Mouse (Mus musculus) testis, postnatal 14 days (tissue): ENCODE results near the gene Glis1.

ENCODE experiments used
- DNase-seq: peaks from one replicate; pipeline ENCODE4 v3.0.0; 2021; ENCODE audit warnings: low spot score

Glis1 gene

DNA sequence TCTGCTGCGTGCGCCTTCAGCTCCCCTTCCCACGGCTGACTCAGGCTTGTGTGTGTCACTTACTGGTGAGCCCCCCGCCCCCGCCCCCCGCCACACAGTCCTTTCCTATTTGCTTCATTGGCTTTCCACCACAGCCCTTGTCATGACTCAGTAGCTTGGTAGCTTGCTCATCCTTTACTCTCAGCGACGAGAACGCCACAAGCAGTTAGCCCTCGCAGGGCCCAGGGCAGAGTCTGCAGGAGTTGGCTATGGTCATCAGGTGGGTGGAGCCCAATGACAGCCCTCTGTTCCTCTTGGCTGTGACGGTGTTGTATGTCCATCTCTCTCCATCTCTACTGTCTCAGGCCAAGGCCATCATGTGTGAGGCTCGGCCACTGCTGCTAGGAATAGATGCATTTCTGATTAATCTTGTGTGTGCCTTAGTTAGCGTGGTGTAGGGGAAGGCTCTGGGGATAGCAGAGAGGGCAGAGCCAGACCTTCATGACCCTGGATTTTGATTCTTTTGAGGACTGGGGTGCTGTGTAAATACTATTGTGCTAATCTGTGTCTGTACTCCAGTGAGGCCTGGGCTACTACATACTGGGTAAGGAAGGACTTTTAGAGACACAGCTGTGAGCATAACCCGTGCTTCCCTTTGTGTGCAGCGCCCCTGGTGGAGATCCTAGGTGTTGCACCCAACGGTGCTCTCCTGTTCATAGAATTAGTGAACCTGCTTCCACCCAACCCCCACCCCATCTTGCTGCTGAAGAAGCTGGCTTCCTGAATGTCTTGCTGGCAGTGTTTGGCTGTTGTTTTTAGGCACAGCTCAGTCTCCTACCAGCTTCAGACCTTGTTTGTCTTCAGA, 19.0 kb downstream of the Glis1 start:
- DNase-seq: peak; percentile 77

DNA sequence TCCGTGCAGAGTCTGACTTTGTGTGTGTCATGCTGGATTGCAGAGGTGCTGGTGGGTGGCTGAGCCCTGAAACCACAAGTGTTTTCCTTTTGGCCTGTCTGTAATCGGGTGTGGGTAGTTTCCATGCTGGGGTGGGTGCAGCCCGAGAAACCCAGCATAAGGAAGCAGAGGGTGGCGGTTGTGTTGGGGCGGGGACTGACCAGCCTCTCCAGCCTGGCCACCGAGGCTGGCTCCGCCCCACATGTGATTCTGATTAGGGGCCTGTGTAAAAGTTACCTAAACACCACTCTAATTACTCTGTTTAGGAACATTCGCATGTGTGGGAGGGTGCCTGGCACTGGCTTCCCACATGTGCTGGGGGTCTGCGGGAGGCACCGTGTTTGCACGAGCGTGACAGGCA, 23.2 kb downstream of the Glis1 start:
- no peak for DNase-seq

DNA sequence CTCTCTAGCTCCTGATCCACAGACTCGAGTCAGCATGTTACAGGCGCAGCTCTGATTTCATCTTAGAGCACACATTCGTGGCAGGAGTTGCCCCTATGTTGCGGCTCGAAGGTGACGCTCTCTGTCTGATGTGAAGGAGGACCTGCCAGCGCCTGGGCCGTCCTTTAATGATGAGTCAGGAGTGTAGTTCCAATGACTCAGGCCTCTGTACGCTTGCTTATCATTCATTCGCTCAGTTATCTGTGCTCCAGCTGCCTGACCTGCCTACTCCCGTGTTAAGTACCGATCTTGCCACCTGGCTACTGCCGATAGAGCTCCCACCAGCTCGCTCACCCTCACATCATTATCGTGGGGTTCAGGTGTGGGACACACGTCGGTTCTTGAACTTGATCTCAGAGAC, 24.5 kb downstream of the Glis1 start:
- no peak for DNase-seq

DNA sequence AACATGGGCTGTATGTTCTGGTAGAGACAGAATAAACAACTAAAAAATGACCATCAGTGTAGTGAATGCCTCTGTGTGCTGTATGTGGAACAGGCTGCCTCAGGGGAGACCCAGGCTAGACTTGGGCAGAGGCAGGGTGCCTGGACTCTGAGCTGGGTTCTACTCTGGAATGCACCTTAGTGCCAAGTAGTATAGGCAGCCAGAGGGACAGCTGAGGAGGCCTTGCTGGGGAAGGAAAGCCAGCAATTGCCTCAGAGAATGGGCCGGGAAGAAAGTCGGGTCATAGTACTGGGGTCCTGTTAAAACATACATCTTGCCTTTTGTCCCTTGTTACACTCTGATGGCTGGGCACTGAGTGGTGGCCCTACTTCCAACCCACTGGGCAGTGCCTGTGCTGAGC, 25.1 kb downstream of the Glis1 start:
- DNase-seq: no peak

DNA sequence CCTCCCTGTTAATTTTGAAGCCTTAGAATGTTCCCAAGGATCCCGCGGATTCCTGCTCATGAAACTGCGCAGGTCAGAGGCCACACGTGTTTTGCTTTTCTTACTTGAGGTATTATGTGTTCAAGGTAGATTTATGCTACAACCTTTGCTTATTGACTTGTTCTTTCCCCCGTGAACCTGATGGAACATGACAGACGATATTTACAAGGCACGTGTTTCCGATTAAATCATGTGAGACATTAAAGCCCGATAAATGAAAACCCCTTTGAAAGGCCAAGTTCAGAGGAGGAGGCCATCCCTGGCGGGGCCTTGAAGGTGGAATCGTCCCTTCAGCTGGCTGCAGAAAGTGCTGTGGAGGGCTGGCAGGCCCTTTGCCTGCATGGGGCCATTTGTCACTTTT, 26.1 kb downstream of the Glis1 start:
- no peak for DNase-seq

DNA sequence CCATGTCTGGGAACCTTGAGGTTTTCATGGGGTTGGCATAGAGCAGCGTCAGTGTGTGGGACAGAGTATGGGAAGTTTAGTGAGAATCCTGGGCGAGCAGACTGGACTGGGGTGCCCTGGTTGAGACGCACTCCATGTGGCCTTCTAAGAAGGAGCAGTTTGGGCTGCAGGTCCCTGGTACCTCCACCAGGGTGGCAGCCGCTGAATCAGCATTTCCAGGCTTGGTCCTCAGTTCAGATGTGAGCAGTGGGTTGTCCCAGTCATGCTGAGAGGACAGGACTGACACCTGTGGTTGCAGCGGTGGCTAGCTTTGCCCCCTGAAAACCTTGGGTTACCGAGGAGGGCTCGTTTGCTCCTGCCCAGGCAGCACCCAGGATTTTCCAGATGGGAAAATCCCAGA, 33.4 kb downstream of the Glis1 start:
- DNase-seq: no peak

DNA sequence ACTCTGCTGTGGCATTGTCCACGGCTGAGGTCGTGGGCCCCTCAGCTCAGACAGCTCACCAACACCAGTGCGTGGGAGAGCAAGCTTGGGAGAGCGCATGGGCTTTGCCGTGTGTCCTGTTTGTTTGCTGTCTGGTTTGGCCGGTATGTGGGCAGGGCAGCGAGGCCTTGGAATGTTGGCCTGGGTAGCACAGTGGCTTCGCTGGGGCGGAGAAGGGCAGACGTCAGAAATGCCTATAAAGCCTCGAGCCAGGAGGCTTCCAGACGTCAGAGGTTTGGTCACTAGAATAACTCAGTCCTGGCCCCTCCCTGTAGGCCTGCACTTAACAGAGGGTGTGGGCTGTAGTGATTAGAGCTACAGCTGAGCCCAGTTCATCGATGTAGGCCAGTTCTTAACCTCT, 33.9 kb downstream of the Glis1 start:
- DNase-seq: no peak

DNA sequence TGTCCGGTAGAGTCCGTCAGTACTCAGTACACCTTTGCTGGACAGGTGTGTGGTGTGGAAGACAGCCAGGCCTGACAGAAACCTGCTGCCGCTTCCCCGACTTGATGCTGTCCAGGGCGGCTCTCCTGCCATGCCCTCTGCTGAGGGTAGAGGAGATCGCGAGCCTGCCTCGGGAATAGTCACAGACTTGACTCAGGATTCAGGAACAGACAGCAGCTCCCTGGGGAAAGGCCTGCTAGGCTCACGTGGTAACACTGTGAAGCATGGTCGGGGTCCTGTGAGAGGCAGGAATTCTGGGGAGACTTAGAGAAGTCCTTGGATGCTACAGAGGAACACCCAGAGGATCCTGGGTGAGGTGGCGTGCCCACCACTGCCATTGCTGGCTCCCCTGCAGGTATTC, 34.4 kb downstream of the Glis1 start:
- no peak for DNase-seq

DNA sequence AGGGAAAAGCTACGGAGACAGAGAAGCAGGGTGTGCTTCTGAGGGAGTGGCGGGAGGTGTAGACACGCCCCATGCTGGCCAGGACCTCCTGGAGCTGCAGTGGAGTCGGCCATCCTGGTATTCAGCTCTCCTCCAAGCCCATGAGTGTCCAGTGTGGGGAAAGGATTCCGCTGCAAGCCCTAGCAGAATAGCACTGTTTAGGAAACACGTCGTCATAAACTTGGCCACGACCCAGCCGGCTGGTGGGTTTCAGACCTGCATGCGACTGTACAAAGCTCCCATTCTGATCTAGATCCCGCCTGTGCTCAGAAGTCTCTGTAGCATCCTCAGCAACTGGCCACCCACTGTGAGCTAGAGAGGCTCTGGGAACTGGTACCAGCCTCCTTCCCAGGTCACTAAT, 41.9 kb downstream of the Glis1 start:
- DNase-seq: no peak

DNA sequence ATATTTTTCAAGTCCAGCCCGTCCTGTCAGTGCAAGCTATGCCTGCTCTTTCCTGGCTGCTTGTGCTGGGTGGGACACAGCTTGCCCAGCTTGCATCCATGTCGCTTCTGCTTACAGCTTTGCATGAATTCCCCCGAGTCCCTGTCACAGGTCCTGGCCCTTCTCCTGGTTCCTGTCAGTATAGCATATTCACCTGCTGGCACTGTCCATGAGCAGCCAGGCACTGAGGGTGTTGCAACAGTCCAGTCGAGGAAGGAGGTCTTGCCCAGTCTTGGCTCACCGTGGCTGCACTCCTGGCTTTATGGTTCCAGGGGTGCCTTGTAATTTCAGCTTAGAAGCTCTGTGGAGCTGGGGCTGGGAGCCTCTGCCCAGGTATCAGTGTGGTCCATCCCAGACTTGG, 44.6 kb downstream of the Glis1 start:
- DNase-seq: no peak

DNA sequence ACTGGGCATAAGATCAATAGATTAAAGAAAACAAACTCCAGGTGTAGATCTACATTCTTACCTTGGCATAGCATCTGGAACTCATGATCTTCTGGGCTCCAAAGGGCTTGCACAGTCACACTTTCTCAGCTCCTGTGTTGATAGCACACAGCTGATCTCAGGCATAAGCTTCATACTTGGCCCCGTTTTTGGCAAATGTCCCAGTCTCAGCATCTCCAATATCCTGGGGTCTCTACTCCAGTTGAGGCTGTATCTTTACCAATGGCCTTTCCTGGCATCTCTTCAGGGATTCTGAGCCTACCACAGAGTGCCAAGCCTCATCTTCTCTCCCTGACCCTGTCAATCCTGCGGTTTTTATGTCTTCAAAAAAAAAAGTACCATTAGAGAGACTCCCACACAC, 48.1 kb downstream of the Glis1 start:
- DNase-seq: no peak

DNA sequence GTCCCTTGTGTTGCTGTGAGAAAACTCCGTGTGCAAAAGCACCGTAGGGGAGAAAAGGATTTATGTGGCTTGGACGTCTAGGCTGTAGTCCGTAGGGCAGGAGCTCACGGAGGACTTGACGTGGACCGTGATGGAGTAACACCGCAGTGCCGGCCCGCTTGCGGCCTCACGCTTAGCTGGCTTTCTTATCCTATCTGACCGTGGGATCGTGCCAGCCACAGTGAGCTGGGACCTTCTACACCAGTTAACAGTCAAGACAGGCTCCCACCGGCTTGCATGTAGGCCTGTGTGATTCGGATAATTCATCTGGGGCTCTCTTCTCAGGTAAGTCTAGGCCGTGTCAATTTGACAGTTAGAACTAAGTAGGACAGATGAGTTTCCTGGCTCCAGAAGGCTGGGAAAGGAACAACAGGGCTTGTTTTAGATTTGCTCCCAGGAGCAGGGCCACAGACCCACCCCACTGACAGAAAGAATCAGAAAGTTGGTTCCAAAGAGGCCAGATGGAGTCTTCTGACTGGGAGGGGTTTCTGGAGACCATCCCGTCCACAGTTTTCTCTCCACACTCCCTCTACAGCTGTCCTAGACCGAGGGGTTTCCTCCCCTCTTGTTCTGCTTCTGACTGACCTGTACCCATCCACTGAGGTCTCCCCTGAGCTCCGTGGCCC, 49.3 kb downstream of the Glis1 start:
- DNase-seq: no peak

DNA sequence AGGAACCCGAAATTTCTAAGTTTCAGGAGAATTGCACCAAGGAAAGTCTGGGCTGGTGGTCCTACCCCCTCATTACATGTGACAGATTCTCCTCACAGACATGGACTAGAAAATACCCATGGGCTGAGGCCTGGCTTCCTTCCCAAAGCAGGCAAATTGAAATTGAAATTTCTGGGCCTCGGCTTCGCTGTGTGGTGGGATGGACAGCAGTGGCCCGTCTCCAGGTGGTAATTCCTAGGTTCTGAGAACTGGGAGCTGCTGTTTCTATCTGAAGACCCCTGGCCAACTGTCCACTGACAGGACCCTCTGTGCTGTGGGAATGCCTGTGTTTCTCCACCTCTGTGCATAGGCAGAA, 49.8 kb downstream of the Glis1 start:
- DNase-seq: no peak

DNA sequence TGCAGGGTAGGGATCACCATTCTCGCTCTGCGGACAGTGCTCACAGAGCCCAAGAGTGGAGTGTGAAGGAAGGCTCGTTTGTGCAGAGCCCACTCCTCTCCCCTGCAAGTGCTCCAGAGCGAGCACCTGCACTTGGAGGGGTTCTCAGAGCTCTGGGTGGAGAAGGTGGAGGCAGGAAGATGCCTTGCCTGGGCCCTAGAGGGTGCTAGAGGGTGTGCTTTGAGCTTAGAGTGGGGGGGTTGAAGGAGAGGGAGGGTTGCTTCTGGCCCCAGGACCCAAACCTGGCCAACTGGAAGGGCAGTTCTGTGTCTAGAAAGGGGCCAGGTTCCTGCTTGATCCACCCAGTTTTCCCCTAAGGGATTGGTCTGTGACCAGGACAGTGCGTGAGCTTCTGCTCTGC, 51.5 kb downstream of the Glis1 start:
- DNase-seq: no peak

DNA sequence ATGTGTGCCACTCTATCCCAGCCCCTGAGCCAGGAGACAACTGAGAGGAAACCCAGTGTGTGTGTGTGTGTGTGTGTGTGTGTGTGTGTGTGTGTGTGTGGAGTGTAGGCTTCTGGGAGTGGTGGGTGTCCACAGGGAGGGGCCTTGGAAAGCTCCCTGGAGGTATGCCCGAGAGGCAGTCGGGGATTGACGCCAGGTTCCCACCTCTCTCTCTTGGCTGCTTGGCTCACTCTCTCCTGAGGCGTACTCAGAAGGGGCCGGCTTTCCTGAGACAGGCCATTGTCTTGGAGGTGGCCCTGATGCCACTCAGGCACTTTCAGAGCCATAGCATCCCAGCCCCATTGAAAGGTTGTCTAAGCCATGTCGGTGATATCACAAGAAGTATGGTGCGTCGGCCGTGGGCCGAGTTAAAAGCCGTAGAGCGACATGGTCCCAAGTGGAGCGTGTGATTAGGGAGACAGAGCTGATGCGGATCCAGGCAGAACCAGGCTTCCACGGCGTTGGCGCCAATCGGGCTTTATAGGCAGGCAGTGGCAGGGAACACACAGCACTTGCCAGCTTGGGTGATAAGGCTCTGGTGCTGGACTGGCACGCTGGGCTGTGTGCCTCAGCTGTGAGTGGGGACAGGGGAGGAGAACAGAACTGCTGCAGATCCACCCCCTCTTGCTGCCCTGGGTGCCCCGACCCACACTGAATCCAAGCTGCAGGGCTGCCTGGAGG, 54.9 kb downstream of the Glis1 start:
- DNase-seq: no peak

DNA sequence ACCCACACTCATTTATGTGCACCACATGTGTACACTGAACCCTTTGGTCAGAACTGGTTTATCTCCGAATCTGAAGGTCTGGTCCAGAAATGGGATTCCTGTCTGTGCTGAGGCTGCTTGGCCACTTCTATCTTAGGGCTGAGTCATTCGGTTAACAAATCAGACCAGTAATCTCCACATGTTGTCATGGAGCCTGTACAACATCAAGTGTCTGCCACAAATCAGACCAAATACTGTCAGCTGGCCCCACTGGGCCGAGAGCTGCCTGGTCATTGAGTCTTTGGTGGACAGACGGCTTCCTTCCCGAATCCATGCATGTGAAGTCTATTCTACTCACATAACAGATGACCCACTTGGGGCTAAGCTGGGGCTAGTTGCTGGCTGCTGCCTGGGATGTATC, 58.6 kb downstream of the Glis1 start:
- DNase-seq: no peak

DNA sequence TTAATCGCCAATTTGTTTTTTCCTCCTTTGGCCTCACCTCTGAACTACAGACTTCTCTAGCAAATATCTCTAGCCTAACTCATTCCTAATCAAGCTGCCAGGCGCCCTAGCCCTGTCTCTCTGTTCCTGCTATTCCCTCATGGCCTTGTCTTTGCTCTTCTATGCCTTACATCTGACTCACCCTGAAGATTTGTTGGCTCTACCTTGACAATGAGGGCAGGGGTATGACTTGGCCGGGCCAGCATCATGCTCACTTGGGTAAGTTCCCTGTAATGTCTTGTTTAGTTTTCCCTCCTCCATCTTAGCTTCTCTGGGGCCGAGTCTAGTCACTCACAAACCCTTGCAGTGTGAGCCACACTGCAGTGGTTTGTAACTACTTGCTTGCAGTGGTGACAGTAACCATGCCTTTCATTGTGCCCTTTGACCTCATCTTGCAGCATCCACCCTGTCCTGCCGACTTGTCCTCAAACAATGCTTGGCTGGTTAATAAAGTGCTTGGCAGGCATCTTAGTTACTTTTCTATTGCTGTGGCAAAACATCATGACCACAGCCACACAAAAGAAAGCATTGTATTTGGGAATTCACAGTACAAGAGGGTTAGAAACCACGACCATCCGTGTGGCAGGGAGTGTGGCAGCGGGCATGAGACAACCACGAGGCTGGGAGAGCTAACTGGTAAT, 61.5 kb downstream of the Glis1 start:
- no peak for DNase-seq

DNA sequence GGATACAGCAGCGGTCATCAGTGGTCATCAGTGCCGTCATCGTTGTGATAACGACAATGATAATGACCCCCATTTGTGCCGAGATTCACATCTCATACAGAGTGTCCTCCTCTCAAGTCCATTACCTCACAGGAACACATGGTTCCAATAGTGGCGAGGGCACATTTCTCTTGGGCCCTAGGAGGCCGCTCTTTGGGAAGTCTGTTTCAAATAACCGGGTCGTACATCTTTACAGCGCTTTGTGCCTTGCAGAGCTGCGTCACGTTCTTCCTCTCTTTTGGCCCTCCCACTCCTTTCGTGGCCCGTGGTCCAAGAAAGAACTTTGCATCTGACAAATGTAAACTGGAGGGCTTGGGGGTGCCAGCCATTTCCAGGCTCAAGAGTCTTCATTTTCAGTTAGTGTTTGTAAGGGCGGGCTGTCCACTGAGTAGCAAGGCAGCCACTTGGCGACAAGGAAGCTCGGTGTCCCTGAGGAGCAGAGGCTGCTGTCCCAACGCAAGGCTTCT, 63.1 kb downstream of the Glis1 start:
- DNase-seq: no peak

DNA sequence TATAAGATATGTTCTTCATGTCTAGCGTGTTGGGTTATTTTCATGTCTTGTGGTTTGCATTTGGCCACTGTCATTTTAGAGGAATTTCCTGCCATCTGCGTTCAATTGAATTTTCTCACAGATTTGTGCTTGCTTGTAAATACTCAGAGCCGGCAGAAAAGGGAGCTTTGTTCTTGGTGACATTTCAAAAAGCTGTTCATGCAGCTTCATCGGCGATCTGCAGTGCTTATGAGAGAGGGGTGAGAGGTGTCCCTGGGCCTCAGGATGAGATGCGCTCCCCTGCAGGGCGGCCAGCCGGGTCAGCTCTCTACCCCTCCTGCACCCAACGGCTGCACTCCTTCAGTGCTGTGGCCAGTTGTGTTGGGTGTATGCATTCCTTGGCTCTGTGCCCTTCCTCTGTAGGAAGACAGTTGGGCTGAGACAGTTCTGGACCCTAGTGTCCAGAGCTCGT, 68.2 kb downstream of the Glis1 start:
- no peak for DNase-seq

DNA sequence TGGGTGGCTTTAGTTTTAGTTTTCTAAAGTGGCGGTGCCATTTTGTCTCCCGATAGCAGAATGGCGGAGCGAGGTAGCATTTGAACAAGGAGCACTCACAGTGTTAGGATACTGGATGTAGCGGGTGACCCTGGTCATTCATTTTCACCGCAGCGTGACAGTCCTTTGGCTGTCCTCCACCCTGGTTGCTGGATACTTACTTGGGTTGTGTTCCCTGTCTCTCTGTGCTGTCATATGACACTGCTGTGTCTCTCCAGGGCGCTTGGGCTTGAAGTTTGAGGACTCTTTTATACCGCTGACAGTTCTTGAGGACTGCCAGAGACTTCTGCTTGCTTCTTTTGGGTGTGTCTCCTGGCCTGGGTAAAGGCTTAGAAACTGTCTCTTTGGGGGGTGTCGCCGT, 80.6 kb downstream of the Glis1 start:
- DNase-seq: no peak

DNA sequence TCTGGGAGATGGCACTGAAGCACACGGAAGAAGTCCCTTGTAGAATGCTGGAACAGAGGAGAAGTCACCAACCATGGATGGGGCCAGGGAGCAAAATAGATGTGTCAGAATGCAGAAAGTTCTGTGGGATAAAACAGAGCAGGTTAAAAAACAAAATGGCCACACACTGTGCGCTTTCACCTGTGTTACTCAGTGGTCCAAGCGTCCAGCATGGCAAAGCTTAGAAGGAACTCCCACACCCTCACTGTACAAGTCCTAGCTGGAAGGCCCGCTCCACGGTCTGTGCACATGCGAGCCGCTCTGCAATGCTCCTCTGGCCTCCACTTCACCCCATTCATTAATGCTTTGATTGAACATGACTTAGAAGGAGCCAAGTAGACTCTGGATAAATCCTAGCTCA, 81.2 kb downstream of the Glis1 start:
- DNase-seq: no peak

DNA sequence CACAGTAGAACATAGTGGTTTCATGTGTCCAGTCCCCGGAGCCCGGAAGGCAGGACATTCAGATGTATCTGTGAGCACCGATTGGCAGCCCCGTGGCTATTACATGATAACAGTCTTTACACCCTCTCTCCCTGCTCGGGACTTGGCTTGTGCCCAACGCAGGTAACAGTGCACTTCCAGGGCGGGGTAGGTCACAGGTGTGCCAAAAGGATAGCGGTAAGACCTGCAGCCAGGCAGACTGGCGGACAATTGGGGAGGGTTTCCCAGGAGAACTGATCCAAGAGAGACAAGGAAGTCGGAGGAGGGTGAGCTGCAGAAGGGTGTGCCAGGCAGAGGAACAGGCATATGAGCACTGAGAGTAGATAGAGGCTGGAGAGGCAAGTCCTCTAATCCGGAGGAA, 84.4 kb downstream of the Glis1 start:
- DNase-seq: no peak
